In the genomic region with DNA sequence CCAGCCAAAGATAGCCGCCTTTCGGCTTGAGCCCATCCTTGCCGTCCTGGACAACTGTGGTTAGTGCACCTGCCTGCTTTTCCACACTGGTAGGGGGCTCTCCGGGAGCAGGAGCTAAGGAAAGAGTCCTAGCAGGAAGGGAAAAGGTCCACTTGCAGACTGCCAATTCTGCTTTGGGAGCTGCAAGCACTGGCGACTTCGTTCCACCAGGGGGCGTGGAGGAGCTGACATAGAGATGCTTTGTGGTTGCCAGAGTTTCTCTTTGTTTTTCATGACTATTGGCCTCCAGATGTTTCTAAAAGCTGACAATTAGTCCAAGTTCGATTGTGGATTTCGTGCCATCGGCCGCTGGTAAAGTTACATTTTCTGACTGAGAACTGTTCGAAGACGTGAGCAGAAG, we compare ENCODE assay signal across 23 mouse cellular contexts. TPM values are rescaled to one million over a fixed set of nuclear protein-coding genes. Genes with fewer than 3 reads are reported as not detected.
A peak's percentile ranks its signal among the peaks of the same experiment; 100 is the strongest.
DNase-seq lines count a peak whose midpoint lies in the region; ATAC-seq and TF ChIP-seq lines count a peak whose summit lies in the region.
"Not testable (repeated sequence)": the region's sequence is repeated elsewhere in the genome, so short reads cannot be mapped to it uniquely, and the experiment has no call there.
"Had no signal": no experiment of that assay in that cellular context is flagged by ENCODE, and none has a peak within 500 bp of the region (broad histone marks: within the 10 kb centered on the region; RNA-seq: fewer than 3 reads in every experiment).

No protein-coding gene starts in this region.

- TF ChIP-seq CTCF in G1E (IDR thresholded peaks at IDR 0.05; ENCODE audit: low read depth, low read length); hindbrain, postnatal 0 days (IDR thresholded peaks at IDR 0.05; ENCODE audit: low read depth): not testable (repeated sequence)

- not testable (repeated sequence) for H3K4me3 ChIP-seq in G1E (ENCODE audit: low read depth, low read length); forebrain, embryonic 13.5 days; hindbrain, embryonic 12.5 days; hindbrain, postnatal 0 days (ENCODE audit: low read length)

- DNase-seq in G1E (ENCODE audit: low spot score); hindbrain, postnatal 0 days (ENCODE audit: low spot score): not testable (repeated sequence)

- H3K9ac ChIP-seq in forebrain, embryonic 13.5 days; hindbrain, embryonic 12.5 days; hindbrain, postnatal 0 days (replicated peaks; ENCODE audit: low read length): not testable (repeated sequence)

- WGBS in forebrain, embryonic 13.5 days = no CpG with 5 or more reads among the region's 13 CpGs
- WGBS in hindbrain, embryonic 12.5 days = no CpG with 5 or more reads among the region's 13 CpGs
- no CpG with 5 or more reads among the region's 13 CpGs for WGBS in hindbrain, postnatal 0 days

- 0 out of 2 replicates have a peak, but pooled peaks have one; percentile 8 for ATAC-seq in G1E (ENCODE audit: extremely low read depth, insufficient number of reproducible peaks, low FRiP score, poor library complexity, severe bottlenecking)
- peak; percentile 67 for ATAC-seq in erythroblast, adult 5-6 weeks (replicated peaks; ENCODE audit: low FRiP score, poor library complexity, severe bottlenecking)
- ATAC-seq in forebrain, embryonic 13.5 days = peak; percentile 11; the same call in 1 of the 2 replicates
- 0 out of 2 replicates have a peak, but pooled peaks have one; percentile 23 for ATAC-seq in hindbrain, embryonic 12.5 days (ENCODE audit: low FRiP score)
- ATAC-seq in hindbrain, postnatal 0 days = 0 out of 2 replicates have a peak, but pooled peaks have one; percentile 30
- peak; percentile 66 for ATAC-seq in megakaryocyte, adult 5-6 weeks (ENCODE audit: poor library complexity, severe bottlenecking)
- ATAC-seq in monocyte, adult 5-6 weeks (replicated peaks; ENCODE audit: insufficient number of reproducible peaks, low FRiP score, low TSS enrichment, poor library complexity, severe bottlenecking) = peak; percentile 30; the same call in 1 of the 2 replicates

- not testable (repeated sequence) for H3K36me3 ChIP-seq in G1E (replicated peaks); forebrain, embryonic 13.5 days (ENCODE audit: poor library complexity, severe bottlenecking); hindbrain, embryonic 12.5 days; hindbrain, postnatal 0 days (ENCODE audit: insufficient read depth, low read length)

- H3K27me3 ChIP-seq in G1E (ENCODE audit: insufficient read depth, low read length); forebrain, embryonic 13.5 days; hindbrain, embryonic 12.5 days; hindbrain, postnatal 0 days (ENCODE audit: insufficient read depth, low read length): not testable (repeated sequence)

- H3K4me1 ChIP-seq in G1E (ENCODE audit: insufficient read depth, low read depth, low read length); forebrain, embryonic 13.5 days; hindbrain, embryonic 12.5 days; hindbrain, postnatal 0 days (ENCODE audit: insufficient read depth, low read length): not testable (repeated sequence)

- H3K27ac ChIP-seq in forebrain, embryonic 13.5 days; hindbrain, embryonic 12.5 days; hindbrain, postnatal 0 days: not testable (repeated sequence)

- H3K9me3 ChIP-seq in G1E (replicated peaks); forebrain, embryonic 13.5 days (replicated peaks); hindbrain, embryonic 12.5 days (replicated peaks); hindbrain, postnatal 0 days (ENCODE audit: low read length): not testable (repeated sequence)

- not testable (repeated sequence) for H3K4me2 ChIP-seq in forebrain, embryonic 13.5 days; hindbrain, embryonic 12.5 days (replicated peaks); hindbrain, postnatal 0 days (ENCODE audit: low read depth, low read length)

RNA-seq across cellular contexts. Expression of a gene that starts 18.6 kb away (rescaled TPM):
- total RNA-seq in G1E (2014; fragmentation: Nextera tagmentation) (not detected in 2 replicates), G1E (2017) (not detected in 2 replicates)
- not detected in 2 replicates for polyA plus RNA-seq in G1E (2012)
- total RNA-seq in erythroblast, adult 5-6 weeks (2015; ENCODE audit: low replicate concordance) = not detected in 2 replicates
- total RNA-seq in erythroblast, adult 5-6 weeks (2017; ENCODE audit: low replicate concordance) = not detected in 2 replicates
- not detected in 2 replicates for polyA plus RNA-seq in forebrain, embryonic 13.5 days (2015; fragmentation: Nextera tagmentation; extraction: Ambion mirVana)
- polyA plus RNA-seq in hindbrain, embryonic 12.5 days (2016; fragmentation: Nextera tagmentation; extraction: Ambion mirVana) = not detected in 2 replicates
- not detected in 2 replicates for total RNA-seq in hindbrain, postnatal 0 days (2014; rRNA removed)
- not detected in 2 replicates for polyA plus RNA-seq in hindbrain, postnatal 0 days (2015; fragmentation: Nextera tagmentation; extraction: Ambion mirVana)
- not detected in 2 replicates for total RNA-seq in megakaryocyte, adult 5-6 weeks (2015)
- not detected in 2 replicates for total RNA-seq in megakaryocyte, adult 5-6 weeks (2017)
- total RNA-seq in monocyte, adult 5-6 weeks (2017) = not detected in 3 replicates
- total RNA-seq: adrenal gland, adult 8-10 months; adrenal gland, postnatal 36 days; gastrocnemius, adult 18-20 months; gastrocnemius, postnatal 14 days; heart, adult 8-10 months; heart, postnatal 25 days had no signal
- polyA plus RNA-seq: cerebellum, adult 2 months; embryonic facial prominence, embryonic 11.5 days; forebrain, embryonic 16.5 days; gonadal fat pad, adult 2 months; heart, embryonic 12.5 days; heart, embryonic 16.5 days; hindbrain, embryonic 11.5 days; intestine, embryonic 14.5 days had no signal

RNA-seq across cellular contexts. Expression of a gene that starts 40.1 kb away (rescaled TPM):
- not detected in 2 replicates for total RNA-seq in G1E (2014; fragmentation: Nextera tagmentation)
- 0.16 TPM in 1 of 2 replicates, not detected in the other for total RNA-seq in G1E (2017)
- polyA plus RNA-seq in G1E (2012) = not detected in 2 replicates
- not detected in 2 replicates for total RNA-seq in erythroblast, adult 5-6 weeks (2015; ENCODE audit: low replicate concordance)
- total RNA-seq in erythroblast, adult 5-6 weeks (2017; ENCODE audit: low replicate concordance) = not detected in 2 replicates
- polyA plus RNA-seq in forebrain, embryonic 13.5 days (2015; fragmentation: Nextera tagmentation; extraction: Ambion mirVana) = not detected in 2 replicates
- not detected in 2 replicates for polyA plus RNA-seq in hindbrain, embryonic 12.5 days (2016; fragmentation: Nextera tagmentation; extraction: Ambion mirVana)
- total RNA-seq in hindbrain, postnatal 0 days (2014; rRNA removed) = not detected in 2 replicates
- not detected in 2 replicates for polyA plus RNA-seq in hindbrain, postnatal 0 days (2015; fragmentation: Nextera tagmentation; extraction: Ambion mirVana)
- total RNA-seq in megakaryocyte, adult 5-6 weeks (2015) = not detected in 2 replicates
- total RNA-seq in megakaryocyte, adult 5-6 weeks (2017) = not detected in 2 replicates
- total RNA-seq in monocyte, adult 5-6 weeks (2017) = not detected in 3 replicates
- total RNA-seq: adrenal gland, adult 8-10 months; adrenal gland, postnatal 36 days; gastrocnemius, adult 18-20 months; gastrocnemius, postnatal 14 days; heart, adult 8-10 months; heart, postnatal 25 days had no signal
- polyA plus RNA-seq: cerebellum, adult 2 months; embryonic facial prominence, embryonic 11.5 days; forebrain, embryonic 16.5 days; gonadal fat pad, adult 2 months; heart, embryonic 12.5 days; heart, embryonic 16.5 days; hindbrain, embryonic 11.5 days; intestine, embryonic 14.5 days had no signal

RNA-seq across cellular contexts. Expression of a gene that starts 57.6 kb away (rescaled TPM):
- total RNA-seq in G1E (2014; fragmentation: Nextera tagmentation) (not detected in 2 replicates), G1E (2017) (0.35 and 1.7 TPM in 2 replicates)
- not detected in 2 replicates for polyA plus RNA-seq in G1E (2012)
- not detected in 2 replicates for total RNA-seq in erythroblast, adult 5-6 weeks (2015; ENCODE audit: low replicate concordance)
- not detected in 2 replicates for total RNA-seq in erythroblast, adult 5-6 weeks (2017; ENCODE audit: low replicate concordance)
- polyA plus RNA-seq in forebrain, embryonic 13.5 days (2015; fragmentation: Nextera tagmentation; extraction: Ambion mirVana) = not detected in 2 replicates
- not detected in 2 replicates for polyA plus RNA-seq in hindbrain, embryonic 12.5 days (2016; fragmentation: Nextera tagmentation; extraction: Ambion mirVana)
- not detected in 2 replicates for total RNA-seq in hindbrain, postnatal 0 days (2014; rRNA removed)
- not detected in 2 replicates for polyA plus RNA-seq in hindbrain, postnatal 0 days (2015; fragmentation: Nextera tagmentation; extraction: Ambion mirVana)
- total RNA-seq in megakaryocyte, adult 5-6 weeks (2015) = not detected in 2 replicates
- total RNA-seq in megakaryocyte, adult 5-6 weeks (2017) = 0.49 TPM in 1 of 2 replicates, not detected in the other
- 4.4 TPM in 1 of 3 replicates, not detected in the others for total RNA-seq in monocyte, adult 5-6 weeks (2017)
- total RNA-seq: adrenal gland, adult 8-10 months; adrenal gland, postnatal 36 days; CH12.LX; gastrocnemius, adult 18-20 months; gastrocnemius, postnatal 14 days; heart, adult 8-10 months; heart, postnatal 25 days had no signal
- polyA plus RNA-seq: C2C12; cerebellum, adult 2 months; embryonic facial prominence, embryonic 11.5 days; forebrain, embryonic 16.5 days; gonadal fat pad, adult 2 months; heart, embryonic 12.5 days; heart, embryonic 16.5 days; hindbrain, embryonic 11.5 days; intestine, embryonic 14.5 days had no signal

Comparison
In these comparisons a context has a peak if more than half of its experiments do, and no peak if none do; other contexts are left out.
1. ATAC-seq: peak in every context shown above with its lines; median percentile 67 in erythroblast, adult 5-6 weeks; 66 in megakaryocyte, adult 5-6 weeks; 30 in hindbrain, postnatal 0 days; 30 in monocyte, adult 5-6 weeks; 23 in hindbrain, embryonic 12.5 days; 11 in forebrain, embryonic 13.5 days; 8 in G1E.